Mouse (Mus musculus) cerebellum, adult 2 months (tissue): ENCODE measurements around the gene Gm10065. TPM values are rescaled to one million over a fixed set of nuclear protein-coding genes. Genes with fewer than 3 reads are reported as not detected.

ENCODE experiments used
- DNase-seq, 2 experiments: peaks; one replicate each; pipeline ENCODE4 v3.0.0; 2021
- H3K27ac ChIP-seq: fragments of 200-500 bp; 2 replicates; pipeline ENCODE4 v1.5.1; 2012; ENCODE audit warnings: low read length, control low read depth, inconsistent platforms; ENCODE audit not compliant: insufficient read depth
- H3K27me3 ChIP-seq: fragments of 200-500 bp; 2 replicates; pipeline ENCODE4 v1.6.1; 2012; ENCODE audit warnings: inconsistent platforms, mild to moderate bottlenecking, low read length, moderate library complexity; ENCODE audit not compliant: control insufficient read depth, insufficient read depth
- H3K4me1 ChIP-seq: fragments of 200-500 bp; 2 replicates; pipeline ENCODE4 v1.6.1; 2011; ENCODE audit warnings: low read length; ENCODE audit not compliant: control insufficient read depth, insufficient read depth
- H3K4me3 ChIP-seq: fragments of 200-500 bp; replicated peaks from 2 replicates; pipeline ENCODE3; 2011; ENCODE audit warnings: mild to moderate bottlenecking, low read depth, low read length, control low read depth; ENCODE audit not compliant: insufficient read depth
- CTCF ChIP-seq: fragments of 200-500 bp; IDR thresholded peaks from 2 replicates; pipeline ENCODE4 v1.5.1; 2011; ENCODE audit warnings: low read depth, mild to moderate bottlenecking, control low read depth, low read length, moderate library complexity, borderline replicate concordance; ENCODE audit not compliant: insufficient read depth
- POLR2A ChIP-seq: fragments of 200-500 bp; IDR thresholded peaks from 2 replicates; pipeline ENCODE4 v1.6.1; 2011; ENCODE audit warnings: low read length, control low read depth, borderline replicate concordance; ENCODE audit not compliant: insufficient read depth
- WGBS: fragments of 180-500 bp; shearing (Covaris S2); methylation state at CpG from one replicate; pipeline ENCODE4 v1.1.7; 2018; 5-methylcytosine and 5-hydroxymethylcytosine counted together
- polyA plus RNA-seq: library from polyadenylated mRNA; depleted of rRNA; stranded (reverse); fragments of >200 nt; gene quantifications from 2 replicates; pipeline ENCODE4 v1.2.3, GENCODE M21; 2012; rRNA removed

Gm10065 gene
- polyA plus RNA-seq, 1 experiment: not detected

DNA sequence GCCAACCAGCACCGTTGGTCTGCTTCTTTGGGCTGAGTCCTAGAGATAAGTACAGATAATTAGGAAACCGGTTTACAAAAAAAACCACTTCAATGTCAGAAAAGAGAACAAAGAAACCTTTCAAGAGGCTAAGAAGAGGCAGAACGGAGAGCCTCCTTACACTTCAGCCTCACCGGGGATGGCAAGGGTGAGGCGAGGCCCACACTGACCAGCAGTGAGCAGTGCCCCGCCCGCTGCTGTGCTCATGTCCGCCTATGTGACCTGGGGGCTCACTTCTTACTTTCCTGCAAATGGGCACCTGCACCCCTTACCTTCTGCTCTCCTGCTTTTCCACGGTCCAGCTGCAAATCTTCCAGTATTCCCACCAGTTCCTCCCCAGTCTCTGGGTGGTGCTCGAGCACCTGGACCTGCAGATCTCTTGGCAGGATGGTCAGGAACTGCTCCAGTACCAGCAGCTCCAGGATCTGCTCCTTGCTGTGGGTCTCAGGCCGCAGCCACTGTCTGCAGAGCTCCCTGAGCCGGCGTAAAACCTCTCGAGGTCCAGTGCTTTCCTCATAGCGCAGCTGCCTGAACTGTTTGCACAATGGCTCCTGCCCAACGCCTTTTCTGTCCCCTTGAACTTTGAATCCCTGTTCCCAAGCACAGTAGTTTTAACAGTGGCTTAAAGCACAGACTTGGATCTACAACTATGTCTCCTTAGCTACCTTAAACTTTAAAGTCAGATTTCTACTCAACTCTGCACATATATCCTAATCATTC is 31.2 kb downstream of the Gm10065 start:
- Histone ChIP-seq H3K27ac (no peak overlapping the region), H3K27me3 (no peaks in the 10 kb centered on the region), H3K4me1 (peaks cover 4% of the 10 kb centered on the region), H3K4me3 (no peak overlapping the region)
- TF ChIP-seq CTCF (no peak), POLR2A (no peak)
- DNase-seq: no peak
- 84% methylated on average over 16 of the region's 16 CpGs for WGBS

DNA sequence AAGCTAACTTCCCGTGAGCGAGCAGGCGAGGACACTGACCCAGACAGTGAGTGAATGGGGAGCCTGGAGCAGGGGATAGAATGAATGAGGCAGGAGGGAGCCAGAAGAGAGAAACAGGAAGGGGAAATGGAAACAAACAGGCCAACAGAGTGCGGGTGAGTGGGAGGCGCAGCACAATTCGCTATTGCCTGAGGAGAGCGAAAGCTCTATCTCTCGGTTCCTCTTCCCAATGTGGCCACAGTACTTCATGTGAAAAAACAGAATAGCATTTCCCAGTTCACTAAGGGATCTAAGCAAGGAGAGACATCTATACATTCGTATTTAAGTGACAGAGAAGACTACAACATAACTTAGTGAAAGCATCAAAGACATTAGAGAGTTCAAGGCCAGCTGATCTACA is 32.4 kb downstream of the Gm10065 start:
- no peaks in the 10 kb centered on the region for H3K27me3 ChIP-seq
- no peak for DNase-seq
- WGBS: 81% methylated on average over 9 of the region's 9 CpGs
- H3K4me1 ChIP-seq: peaks cover 1% of the 10 kb centered on the region
- H3K4me3 ChIP-seq: no peak overlapping the region
- TF ChIP-seq CTCF: no peak
- TF ChIP-seq POLR2A: no peak
- no peak overlapping the region for H3K27ac ChIP-seq

DNA sequence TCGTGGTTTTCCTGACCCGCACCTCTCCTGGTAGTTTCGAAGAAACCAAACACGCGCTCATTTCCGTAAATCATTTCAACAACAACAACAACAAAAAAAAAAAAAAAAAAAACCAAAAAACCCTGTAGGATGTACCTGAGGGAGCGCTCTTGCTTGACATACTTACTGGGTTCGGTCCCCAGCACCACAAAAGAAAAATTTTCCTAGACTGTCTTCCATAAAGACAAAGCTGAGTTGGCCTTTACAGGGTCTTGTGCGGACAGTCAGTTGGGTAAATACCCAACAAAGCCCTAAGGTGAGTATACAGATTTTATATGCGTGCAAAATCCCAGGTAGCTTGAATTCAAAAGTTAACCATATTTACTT is 38.1 kb downstream of the Gm10065 start:
- DNase-seq: no peak
- peak overlapping the region; percentile 94 for H3K4me3 ChIP-seq
- H3K27me3 ChIP-seq: no peaks in the 10 kb centered on the region
- peak overlapping the region; percentile 84 for H3K27ac ChIP-seq
- TF ChIP-seq POLR2A (no peak), CTCF (no peak)
- H3K4me1 ChIP-seq: peaks cover 3% of the 10 kb centered on the region; the same call in 1 of the 2 replicates
- 16% methylated on average over 10 of the region's 10 CpGs for WGBS

DNA sequence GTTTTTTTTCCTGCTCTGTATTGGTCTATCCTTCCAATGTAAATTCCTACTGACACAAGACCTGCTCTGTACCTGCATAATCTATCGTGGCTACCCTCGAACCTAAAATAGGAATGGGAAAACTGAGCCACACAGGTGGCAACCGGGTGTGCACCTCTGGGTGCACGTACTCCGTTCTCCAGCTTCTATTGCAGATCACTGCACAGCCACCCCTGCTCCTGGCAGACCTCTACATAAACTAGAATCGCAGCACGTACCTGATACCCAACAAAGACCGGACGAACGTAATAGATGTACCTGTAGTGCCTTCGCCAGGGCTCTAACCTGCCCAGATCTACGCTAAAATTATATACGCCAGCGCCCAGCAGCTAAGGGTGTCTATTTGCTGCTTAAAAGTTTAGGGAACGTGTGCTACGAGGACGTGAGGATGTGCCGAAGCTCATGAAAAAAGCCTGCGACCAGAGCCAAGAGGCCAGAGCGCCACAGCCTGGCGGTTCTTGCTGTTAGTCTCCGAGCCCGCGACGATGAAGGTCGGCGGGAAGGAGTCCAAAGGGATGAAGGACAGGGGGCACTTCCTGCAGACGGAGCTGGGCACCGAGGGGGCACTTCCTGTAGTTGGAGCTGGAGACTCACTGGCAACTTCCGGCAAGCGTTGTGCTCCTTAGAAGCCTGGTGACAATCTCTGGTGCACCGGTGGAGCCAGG is 38.6 kb downstream of the Gm10065 start, which contains the start of gene Pgbd1:
Gene Pgbd1 (minus strand): TSS at position 556 of the 704 bp plus-strand sequence.
- TF ChIP-seq CTCF (peak; percentile 41; the same call in 1 of the 2 replicates), POLR2A (peak; percentile 59; the same call in 1 of the 2 replicates)
- Histone ChIP-seq H3K4me1 (peaks cover 3% of the 10 kb centered on the region; the same call in 1 of the 2 replicates), H3K27ac (peak within 1 kb of the TSS; percentile 84), H3K4me3 (peak within 1 kb of the TSS; percentile 94), H3K27me3 (no peaks in the 10 kb centered on the region)
- DNase-seq: peak; percentile 82 to 87
- WGBS: under 1% methylated on average over 32 of the region's 32 CpGs

DNA sequence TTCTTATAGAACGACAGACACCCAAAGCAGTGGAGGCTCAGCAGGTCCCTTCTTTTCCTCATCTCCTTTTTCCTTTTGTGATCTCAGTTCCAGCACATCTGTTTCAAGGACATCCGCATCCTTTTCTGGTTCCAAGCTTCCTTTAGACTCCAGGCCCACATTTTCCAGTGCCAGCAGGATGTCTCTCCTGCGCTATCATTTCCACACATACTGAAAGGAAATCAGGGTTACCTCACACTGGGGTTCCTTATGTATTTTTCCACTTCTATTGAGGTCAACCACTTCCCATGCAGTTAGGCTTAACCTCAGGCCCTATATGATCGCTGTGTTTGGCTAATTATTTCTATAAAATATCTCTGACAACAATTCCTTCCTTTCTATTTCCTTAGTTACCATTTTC is 43.8 kb downstream of the Gm10065 start:
- H3K4me3 ChIP-seq: no peak overlapping the region
- TF ChIP-seq POLR2A (no peak), CTCF (no peak)
- no peak overlapping the region for H3K27ac ChIP-seq
- WGBS: 79% methylated on average over 4 of the region's 4 CpGs
- peaks cover 3% of the 10 kb centered on the region; the same call in 1 of the 2 replicates for H3K4me1 ChIP-seq
- no peaks in the 10 kb centered on the region for H3K27me3 ChIP-seq
- no peak for DNase-seq

Other genes starting within 250 kb of the Gm10065 start
- not detected in 2 replicates for gene Gpx5, start 186.7 kb downstream of the Gm10065 start, polyA plus RNA-seq
- gene Gpx6, start 167.3 kb downstream of the Gm10065 start, polyA plus RNA-seq: 0.25 and 0.33 TPM in 2 replicates
- not detected in 2 replicates for gene Olfr1367, start 132.5 kb downstream of the Gm10065 start, polyA plus RNA-seq
- gene Zscan12, start 116.6 kb downstream of the Gm10065 start, polyA plus RNA-seq: 6.5 and 6.7 TPM in 2 replicates
- gene Zkscan3, start 76.7 kb downstream of the Gm10065 start, polyA plus RNA-seq: 45.0 and 47.4 TPM in 2 replicates
- 2.6 and 2.7 TPM in 2 replicates for gene Pgbd1, start 38.4 kb downstream of the Gm10065 start, polyA plus RNA-seq
- gene Zscan26, start 25.7 kb downstream of the Gm10065 start, polyA plus RNA-seq: 69.3 and 71.9 TPM in 2 replicates
- gene Nkapl, start 10.9 kb downstream of the Gm10065 start, polyA plus RNA-seq: 0.44 and 0.54 TPM in 2 replicates
- 3.6 and 4.2 TPM in 2 replicates for gene Zkscan4, start 534 bp downstream of the Gm10065 start, polyA plus RNA-seq
- gene AK157302, start 15.8 kb upstream of the Gm10065 start, polyA plus RNA-seq: 1.5 and 1.8 TPM in 2 replicates
- 28.3 and 29.8 TPM in 2 replicates for gene Gm11273, start 22.0 kb upstream of the Gm10065 start, polyA plus RNA-seq
- gene Zkscan8, start 51.7 kb upstream of the Gm10065 start, polyA plus RNA-seq: 7.5 and 9.8 TPM in 2 replicates
- gene Olfr1366, start 63.4 kb upstream of the Gm10065 start, polyA plus RNA-seq: not detected in 2 replicates
- not detected in 2 replicates for gene Olfr1535, start 80.5 kb upstream of the Gm10065 start, polyA plus RNA-seq
- not detected in 2 replicates for gene Olfr1364, start 102.3 kb upstream of the Gm10065 start, polyA plus RNA-seq
- not detected in 2 replicates for gene Olfr1362, start 134.6 kb upstream of the Gm10065 start, polyA plus RNA-seq
- 0.03 TPM in 1 of 2 replicates, not detected in the other for gene Olfr11, start 163.1 kb upstream of the Gm10065 start, polyA plus RNA-seq
- not detected in 2 replicates for gene Olfr1361, start 183.9 kb upstream of the Gm10065 start, polyA plus RNA-seq
- gene Olfr1360, start 198.0 kb upstream of the Gm10065 start, polyA plus RNA-seq: not detected in 2 replicates
- not detected in 2 replicates for gene Olfr1359, start 218.7 kb upstream of the Gm10065 start, polyA plus RNA-seq
- not detected in 2 replicates for gene Hist1h2bl, start 236.7 kb upstream of the Gm10065 start, polyA plus RNA-seq
- gene Hist1h2ai, start 237.0 kb upstream of the Gm10065 start, polyA plus RNA-seq: 0.84 and 1.5 TPM in 2 replicates
- 2.9 TPM in 1 of 2 replicates, not detected in the other for gene Hist1h3h, start 238.2 kb upstream of the Gm10065 start, polyA plus RNA-seq
- gene Hist1h2bm, start 242.6 kb upstream of the Gm10065 start, polyA plus RNA-seq: not detected in 2 replicates